Mouse (Mus musculus) thymus, adult 2 months (tissue): Measurements from ENCODE around the gene Galnt15. TPM values are rescaled to one million over a fixed set of nuclear protein-coding genes. Genes with fewer than 3 reads are reported as not detected.

Experiments
- DNase-seq: peaks from one replicate; pipeline ENCODE4 v3.0.0; 2021
- H3K27ac ChIP-seq: fragments of 200-500 bp; 2 replicates; pipeline ENCODE4 v1.5.1; 2012; ENCODE audit warnings: low read length, control low read depth; ENCODE audit not compliant: control insufficient read depth, insufficient read depth
- H3K27me3 ChIP-seq: fragments of 200-500 bp; 2 replicates; pipeline ENCODE4 v1.6.1; 2012; ENCODE audit warnings: mild to moderate bottlenecking, low read length, moderate library complexity, mixed read lengths; ENCODE audit not compliant: control insufficient read depth, insufficient read depth
- H3K36me3 ChIP-seq: fragments of 200-500 bp; 2 replicates; pipeline ENCODE4 v1.6.1; 2012; ENCODE audit warnings: mild to moderate bottlenecking, low read length, moderate library complexity; ENCODE audit not compliant: control insufficient read depth, insufficient read depth
- H3K4me1 ChIP-seq: fragments of 200-500 bp; replicated peaks from 2 replicates; pipeline ENCODE4 v1.6.1; 2012; ENCODE audit warnings: low read length; ENCODE audit not compliant: control insufficient read depth, insufficient read depth
- H3K4me3 ChIP-seq: fragments of 200-500 bp; 2 replicates; pipeline ENCODE4 v1.5.1; 2012; ENCODE audit warnings: mild to moderate bottlenecking, low read length, control low read depth, moderate library complexity; ENCODE audit not compliant: control insufficient read depth, insufficient read depth
- CTCF ChIP-seq: fragments of 200-500 bp; IDR thresholded peaks from 2 replicates; pipeline ENCODE4 v1.5.1; 2012; ENCODE audit warnings: mild to moderate bottlenecking, control low read depth, low read length, moderate library complexity, borderline replicate concordance; ENCODE audit not compliant: control insufficient read depth, poor library complexity, insufficient read depth; ENCODE audit errors: extremely low read depth
- POLR2A ChIP-seq: fragments of 200-500 bp; IDR thresholded peaks from 2 replicates; pipeline ENCODE4 v1.6.1; 2012; ENCODE audit warnings: mild to moderate bottlenecking, low read length, control low read depth, moderate library complexity; ENCODE audit not compliant: control insufficient read depth, poor library complexity, insufficient read depth; ENCODE audit errors: extremely low read depth
- WGBS: fragments of 180-500 bp; shearing (Covaris S2); methylation state at CpG from one replicate; pipeline ENCODE4 v1.1.7; 2018; 5-methylcytosine and 5-hydroxymethylcytosine counted together
- polyA plus RNA-seq: library from polyadenylated mRNA; depleted of rRNA; stranded (reverse); fragments of >200 nt; gene quantifications from 2 replicates; pipeline ENCODE4 v1.2.3, GENCODE M21; 2012; rRNA removed

Galnt15 gene
- polyA plus RNA-seq, 1 experiment: 2.4 TPM

DNA sequence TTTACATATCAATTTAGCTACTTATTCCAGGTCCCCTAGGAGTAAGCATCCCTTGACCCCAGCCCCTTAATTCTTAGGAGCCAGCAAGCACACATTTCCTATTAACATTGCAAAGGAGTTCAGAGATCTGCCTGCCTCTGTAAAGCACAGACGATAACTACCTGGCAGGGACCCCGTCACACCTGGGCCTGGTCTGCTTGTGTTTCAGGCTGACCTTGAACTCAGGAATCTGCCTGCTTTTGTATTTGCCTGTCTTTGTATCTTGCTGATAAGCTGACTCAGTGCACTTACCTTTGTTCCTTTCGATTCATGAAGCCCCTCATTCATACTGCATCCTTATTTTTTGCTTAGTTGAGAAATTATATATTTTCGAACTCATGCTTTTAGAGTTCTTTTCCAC, 78.1 kb downstream of the Galnt15 start:
- no peaks in the 10 kb centered on the region for H3K27me3 ChIP-seq
- no peak overlapping the region for H3K4me3 ChIP-seq
- H3K36me3 ChIP-seq: 0 out of 2 replicates have a peak, but pooled peaks cover 4% of the 10 kb centered on the region
- H3K27ac ChIP-seq: no peak overlapping the region
- H3K4me1 ChIP-seq: no peaks in the 10 kb centered on the region
- 95% methylated on average over 4 of the region's 4 CpGs for WGBS
- TF ChIP-seq POLR2A: no peak
- TF ChIP-seq CTCF: no peak
- DNase-seq: no peak

Other genes with a start within 250 kb of the Galnt15 start
- 18.2 and 20.0 TPM in 2 replicates for gene Ankrd28, start 198.3 kb upstream of the Galnt15 start, polyA plus RNA-seq
- gene Oxnad1, start 56.4 kb downstream of the Galnt15 start, polyA plus RNA-seq: 20.3 and 25.3 TPM in 2 replicates
- 19.2 and 19.5 TPM in 2 replicates for gene Dph3, start 56.7 kb downstream of the Galnt15 start, polyA plus RNA-seq
- gene Msmb, start 113.0 kb downstream of the Galnt15 start, polyA plus RNA-seq: not detected in 2 replicates
- gene Ncoa4, start 130.9 kb downstream of the Galnt15 start, polyA plus RNA-seq: 55.8 and 65.8 TPM in 2 replicates
- 208 and 224 TPM in 2 replicates for gene Timm23, start 172.9 kb downstream of the Galnt15 start, polyA plus RNA-seq
- gene Parg, start 173.0 kb downstream of the Galnt15 start, polyA plus RNA-seq: 9.0 and 10.5 TPM in 2 replicates